ENCODE assay signal across 8 mouse cellular contexts in genomic region chrX:20798141-20798796, GRCm38 (mm10). TPM values are rescaled to one million over a fixed set of nuclear protein-coding genes. Genes with fewer than 3 reads are reported as not detected.
DNase-seq lines count a peak whose midpoint lies in the region; ATAC-seq and TF ChIP-seq lines count a peak whose summit lies in the region.

No protein-coding gene starts in this region.

- no peaks in the 10 kb centered on the region for H3K36me3 ChIP-seq in forebrain, embryonic 12.5 days (replicated peaks)
- H3K36me3 ChIP-seq in heart, embryonic 15.5 days: no peaks in the 10 kb centered on the region
- H3K36me3 ChIP-seq in kidney, postnatal 0 days (ENCODE audit: insufficient read depth, low read length): no peaks in the 10 kb centered on the region
- H3K36me3 ChIP-seq in midbrain, postnatal 0 days (ENCODE audit: insufficient read depth, low read length): no peaks in the 10 kb centered on the region

- no peaks in the 10 kb centered on the region for H3K4me1 ChIP-seq in forebrain, embryonic 12.5 days
- H3K4me1 ChIP-seq in heart, embryonic 15.5 days (replicated peaks): no peaks in the 10 kb centered on the region
- H3K4me1 ChIP-seq in kidney, postnatal 0 days (replicated peaks; ENCODE audit: insufficient read depth, low read length): no peaks in the 10 kb centered on the region
- H3K4me1 ChIP-seq in midbrain, postnatal 0 days (ENCODE audit: insufficient read depth, low read length): no peaks in the 10 kb centered on the region

- no peaks in the 10 kb centered on the region for H3K9me3 ChIP-seq in forebrain, embryonic 12.5 days
- no peaks in the 10 kb centered on the region for H3K9me3 ChIP-seq in heart, embryonic 15.5 days (replicated peaks)
- no peaks in the 10 kb centered on the region for H3K9me3 ChIP-seq in kidney, postnatal 0 days (replicated peaks; ENCODE audit: low read length)
- H3K9me3 ChIP-seq in midbrain, postnatal 0 days (ENCODE audit: low read length): no peaks in the 10 kb centered on the region

- peak overlapping the region; percentile 58 for H3K9ac ChIP-seq in forebrain, embryonic 12.5 days
- peak overlapping the region; percentile 50 for H3K9ac ChIP-seq in heart, embryonic 15.5 days
- peak overlapping the region; percentile 59; the same call in 1 of the 2 replicates for H3K9ac ChIP-seq in kidney, postnatal 0 days (ENCODE audit: low read depth, low read length)
- peak overlapping the region; percentile 59 for H3K9ac ChIP-seq in midbrain, postnatal 0 days (replicated peaks; ENCODE audit: low read length, poor library complexity, severe bottlenecking)

- DNase-seq in B cell, adult 2 months: peak; percentile 77 to 79
- peak; percentile 63 for DNase-seq in c-Kit-positive CD71-positive TER-119-negative erythroid progenitor cells, embryonic 14.5 days (ENCODE audit: low read depth)
- DNase-seq in kidney, postnatal 0 days (ENCODE audit: low spot score): peak; percentile 92
- DNase-seq in liver: peak; percentile 77
- peak; percentile 96 for DNase-seq in midbrain, postnatal 0 days (ENCODE audit: low spot score)
- peak; percentile 27 to 41 for DNase-seq in spleen, postnatal 14 days (ENCODE audit: low spot score in 2 of 2)

- 15% methylated on average over 20 of the region's 21 CpGs for WGBS in forebrain, embryonic 12.5 days
- WGBS in heart, embryonic 15.5 days: 8% methylated on average over 21 of the region's 21 CpGs
- WGBS in kidney, postnatal 0 days: 26% methylated on average over 19 of the region's 21 CpGs
- 17% methylated on average over 19 of the region's 21 CpGs for WGBS in midbrain, postnatal 0 days

- H3K4me3 ChIP-seq in forebrain, embryonic 12.5 days (replicated peaks): peak overlapping the region; percentile 46
- peak overlapping the region; percentile 51 for H3K4me3 ChIP-seq in heart, embryonic 15.5 days
- H3K4me3 ChIP-seq in kidney, postnatal 0 days (replicated peaks; ENCODE audit: low read depth, low read length): peak overlapping the region; percentile 41
- H3K4me3 ChIP-seq in midbrain, postnatal 0 days (ENCODE audit: low read depth, low read length): peak overlapping the region; percentile 41

- no peaks in the 10 kb centered on the region for H3K27me3 ChIP-seq in forebrain, embryonic 12.5 days
- H3K27me3 ChIP-seq in heart, embryonic 15.5 days: no peaks in the 10 kb centered on the region
- no peaks in the 10 kb centered on the region for H3K27me3 ChIP-seq in kidney, postnatal 0 days (ENCODE audit: insufficient read depth, low read length)
- H3K27me3 ChIP-seq in midbrain, postnatal 0 days (ENCODE audit: insufficient read depth, low read length): no peaks in the 10 kb centered on the region

- H3K4me2 ChIP-seq in forebrain, embryonic 12.5 days: peak overlapping the region; percentile 51
- peak overlapping the region; percentile 64 for H3K4me2 ChIP-seq in heart, embryonic 15.5 days
- peak overlapping the region; percentile 53 for H3K4me2 ChIP-seq in kidney, postnatal 0 days (ENCODE audit: low read length)
- peak overlapping the region; percentile 49 for H3K4me2 ChIP-seq in midbrain, postnatal 0 days (ENCODE audit: low read depth, low read length, poor library complexity, severe bottlenecking)

- TF ChIP-seq CTCF in kidney, postnatal 0 days (IDR thresholded peaks at IDR 0.05; ENCODE audit: low read depth): peak; percentile 26; the same call in 1 of the 2 replicates
- TF ChIP-seq CTCF in midbrain, postnatal 0 days (IDR thresholded peaks at IDR 0.05): peak; percentile 38

- peak; percentile 98 for ATAC-seq in forebrain, embryonic 12.5 days (ENCODE audit: low FRiP score)
- peak; percentile 94 for ATAC-seq in heart, embryonic 15.5 days (replicated peaks; ENCODE audit: insufficient number of reproducible peaks, insufficient read depth, low FRiP score, low read depth)
- ATAC-seq in kidney, postnatal 0 days (replicated peaks; ENCODE audit: low FRiP score, low read depth): peak; percentile 97
- peak; percentile 98 for ATAC-seq in midbrain, postnatal 0 days (ENCODE audit: low FRiP score)

- peak overlapping the region; percentile 92 for H3K27ac ChIP-seq in forebrain, embryonic 12.5 days
- H3K27ac ChIP-seq in heart, embryonic 15.5 days: peak overlapping the region; percentile 84
- H3K27ac ChIP-seq in kidney, postnatal 0 days: peak overlapping the region; percentile 80
- H3K27ac ChIP-seq in midbrain, postnatal 0 days (ENCODE audit: low read depth, low read length): peak overlapping the region; percentile 87

RNA-seq across cellular contexts. Expression of gene Araf, which starts 0.7 kb away (rescaled TPM):
- 132 and 133 TPM in 2 replicates for polyA plus RNA-seq in forebrain, embryonic 12.5 days (2016; fragmentation: Nextera tagmentation; extraction: Ambion mirVana)
- polyA plus RNA-seq in heart, embryonic 15.5 days (2015; fragmentation: Nextera tagmentation; extraction: Ambion mirVana): 90.0 and 103 TPM in 2 replicates
- 86.6 and 88.3 TPM in 2 replicates for polyA plus RNA-seq in kidney, postnatal 0 days (2015; fragmentation: Nextera tagmentation; extraction: Ambion mirVana)
- 262 and 315 TPM in 2 replicates for total RNA-seq in midbrain, postnatal 0 days (2014; rRNA removed)
- polyA plus RNA-seq in midbrain, postnatal 0 days (2015; fragmentation: Nextera tagmentation; extraction: Ambion mirVana): 424 and 456 TPM in 2 replicates

Comparison
In these comparisons a context has a peak if more than half of its experiments do, and no peak if none do; other contexts are left out.
1. Peak in every context shown above with its lines: DNase-seq, ATAC-seq, H3K4me3 ChIP-seq and H3K27ac ChIP-seq.
2. DNase-seq: peak in every context shown above with its lines; median percentile 96 in midbrain, postnatal 0 days; 92 in kidney, postnatal 0 days; 78 in B cell, adult 2 months; 77 in liver; 63 in c-Kit-positive CD71-positive TER-119-negative erythroid progenitor cells, embryonic 14.5 days; 34 in spleen, postnatal 14 days.